Mouse (Mus musculus): ENCODE measurements around the gene Atic.

The Atic gene

DNA sequence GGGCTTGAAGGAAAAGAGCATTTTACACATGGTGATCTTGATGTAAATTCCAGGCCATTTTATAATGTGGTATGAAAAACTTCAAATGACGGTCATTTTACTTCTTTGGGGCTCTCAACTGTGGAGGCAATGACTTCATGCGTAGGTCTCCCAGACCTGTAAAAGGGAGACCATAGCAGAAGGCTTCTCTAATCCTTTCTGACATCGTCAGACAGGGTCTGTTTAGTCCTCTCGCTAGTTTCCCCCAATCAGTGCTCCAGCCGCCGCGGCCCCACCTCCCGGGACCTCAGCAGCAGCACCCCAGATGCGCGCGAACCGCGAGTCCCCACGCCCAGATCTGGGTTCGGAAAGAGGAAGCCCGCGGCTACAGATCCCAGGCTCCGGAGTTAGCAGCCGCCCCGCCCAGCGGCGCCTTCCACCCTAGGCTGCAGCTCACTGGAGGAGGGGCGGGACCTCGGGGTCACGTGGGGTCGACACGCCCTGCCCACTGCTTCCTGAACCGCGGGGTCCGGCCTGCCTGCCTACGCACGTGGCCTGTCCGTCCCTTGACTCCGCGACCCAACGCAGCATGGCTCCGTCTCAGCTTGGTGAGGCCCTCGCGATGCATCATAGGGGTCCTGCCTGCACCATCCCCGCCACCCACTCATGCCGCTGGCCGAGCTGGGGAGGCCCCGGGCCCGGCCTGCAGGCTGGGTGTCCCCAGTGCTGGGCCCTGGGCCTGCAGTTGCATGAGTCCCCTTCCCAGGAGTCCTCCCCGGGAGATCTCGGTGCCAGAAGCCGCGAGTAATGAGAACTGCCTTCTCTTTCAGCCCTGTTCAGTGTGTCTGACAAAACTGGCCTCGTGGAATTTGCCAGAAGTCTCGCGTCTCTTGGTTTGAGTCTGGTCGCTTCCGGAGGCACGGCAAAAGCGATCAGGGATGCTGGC lies at the start of gene Atic:
Gene Atic (plus strand): TSS at position 463 of the 925 bp plus-strand sequence.
- peak; percentile 91 for DNase-seq

- DNase-seq: no peak
Observed at GRCm38 (mm10) chr1:71507251-71507650, 49.7 kb upstream of the Atic start.

DNA sequence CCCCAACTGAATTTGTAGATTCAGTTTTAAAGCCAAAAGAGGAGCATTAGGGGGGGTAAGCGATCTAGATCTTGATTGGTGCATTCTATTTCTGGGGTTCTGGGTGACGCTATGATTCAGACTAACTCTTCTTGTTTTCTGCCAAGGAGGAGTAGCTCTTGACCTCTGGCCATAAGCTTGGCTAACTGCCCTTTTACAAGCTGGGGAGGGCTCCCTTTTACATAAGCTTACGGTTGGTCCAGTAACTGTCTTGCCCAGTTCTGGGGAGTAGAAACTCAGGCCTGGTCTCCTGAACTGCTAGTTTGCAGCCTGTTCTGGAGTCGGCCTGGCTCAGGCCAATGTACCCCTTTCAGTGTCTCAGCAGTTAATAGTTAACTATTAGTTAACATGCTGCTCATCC lies 41.9 kb upstream of the Atic start:
- DNase-seq: peak; percentile 26

- no peak for DNase-seq
Observed at GRCm38 (mm10) chr1:71528808-71529648, 27.9 kb upstream of the Atic start.

DNA sequence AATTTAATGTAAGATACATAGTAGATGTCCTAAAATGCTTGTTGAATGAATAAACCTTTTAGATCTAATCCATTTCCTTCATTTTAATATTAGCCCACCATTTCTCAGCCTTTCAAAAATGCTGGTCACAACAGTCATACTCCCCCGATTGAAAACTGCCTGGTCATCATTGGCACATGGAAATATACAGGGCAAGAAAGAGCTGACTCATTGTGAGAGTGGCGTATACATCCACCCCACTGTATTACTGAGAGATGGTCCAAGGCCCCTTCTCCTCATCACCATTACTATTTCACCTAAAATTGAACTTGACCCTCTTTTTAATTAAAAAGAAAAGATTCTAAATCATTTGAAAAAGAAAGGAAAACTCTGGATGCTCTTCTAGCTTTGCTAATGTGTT lies 26.2 kb upstream of the Atic start:
- DNase-seq: no peak

GRCm38 (mm10) chr1:71531653-71532052 lies 25.3 kb upstream of the Atic start:
- DNase-seq: peak; percentile 42

DNA sequence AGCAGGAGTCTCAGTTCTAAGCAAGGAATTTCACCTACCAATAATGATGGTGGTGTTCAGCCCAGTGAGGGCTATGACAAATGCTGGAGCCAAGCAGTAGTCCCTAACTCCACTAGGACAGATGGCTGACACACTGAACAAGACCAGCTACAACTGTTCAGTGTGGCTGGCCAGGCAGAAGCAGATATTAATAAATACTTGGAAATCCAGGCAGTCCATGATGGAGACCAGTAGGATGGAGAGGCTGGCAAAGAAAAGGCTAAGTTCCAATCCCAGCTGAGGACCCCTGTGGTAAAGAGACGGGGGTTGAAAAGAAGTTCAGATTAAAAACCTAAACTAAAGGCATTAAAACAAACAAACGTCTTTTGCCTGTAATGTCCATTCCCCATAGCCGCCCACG lies 17.3 kb upstream of the Atic start:
- DNase-seq: no peak

- DNase-seq: no peak
Observed at GRCm38 (mm10) chr1:71540437-71540836, 16.5 kb upstream of the Atic start.

GRCm38 (mm10) chr1:71550626-71551195 lies 6.2 kb upstream of the Atic start:
- DNase-seq: peak; percentile 13

GRCm38 (mm10) chr1:71560626-71561025 lies 3.7 kb downstream of the Atic start:
- DNase-seq: no peak

DNA sequence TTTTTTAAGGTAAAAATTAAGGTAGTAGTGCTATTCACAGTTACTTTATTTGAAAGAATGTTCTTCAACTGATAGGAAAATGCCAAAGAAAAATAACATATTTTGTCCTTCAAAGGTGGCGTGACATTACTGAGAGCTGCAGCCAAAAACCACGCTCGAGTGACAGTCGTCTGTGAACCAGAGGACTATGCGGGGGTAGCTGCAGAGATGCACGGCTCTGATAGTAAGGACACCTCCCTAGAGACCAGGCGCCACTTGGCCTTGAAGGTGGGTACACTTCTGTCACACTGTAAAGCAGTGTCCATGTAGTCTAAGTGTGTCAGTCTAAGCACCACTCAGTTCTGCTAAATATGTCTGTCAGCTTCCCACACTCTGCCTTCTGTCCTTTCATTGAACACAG lies 7.3 kb downstream of the Atic start:
- DNase-seq: no peak

- DNase-seq: no peak
Observed at GRCm38 (mm10) chr1:71567884-71568605, 11.1 kb downstream of the Atic start.

DNA sequence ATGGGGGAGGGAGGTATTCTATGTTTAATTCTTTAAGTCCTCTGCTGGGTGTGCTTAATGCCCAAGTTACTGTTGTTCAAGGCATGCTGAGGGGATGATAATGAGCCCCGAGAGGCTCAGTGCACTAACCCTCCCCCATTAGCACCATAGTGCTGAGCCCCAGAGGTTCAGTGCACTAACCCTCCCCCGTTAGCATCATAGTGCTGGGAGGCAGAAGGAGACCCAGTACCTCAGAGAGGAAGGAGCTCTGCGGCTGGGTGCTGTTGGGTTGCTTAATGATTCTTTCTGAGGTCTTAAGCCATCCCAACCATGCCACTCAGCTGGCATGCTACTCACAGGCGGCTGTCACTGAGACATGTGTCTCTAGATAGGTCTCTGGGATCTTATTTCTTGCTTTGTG lies 13.2 kb downstream of the Atic start:
- DNase-seq: no peak

DNA sequence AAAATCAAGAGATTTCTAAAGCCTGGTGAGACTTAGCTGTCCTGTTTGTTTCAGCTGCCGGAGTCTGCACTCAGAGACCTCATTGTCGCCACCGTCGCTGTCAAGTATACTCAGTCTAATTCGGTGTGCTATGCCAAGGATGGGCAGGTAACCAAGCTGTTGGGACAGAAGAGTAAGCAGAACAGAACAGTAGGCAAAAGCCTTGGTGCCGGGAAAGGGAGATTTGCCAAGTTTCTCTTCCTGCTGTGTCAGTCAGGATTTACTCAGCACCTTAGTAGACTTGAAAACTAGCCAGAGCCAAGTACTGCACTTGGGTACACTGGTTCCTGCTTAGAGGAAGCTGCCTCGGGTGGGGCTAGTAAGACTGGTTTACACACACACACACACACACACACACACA lies 19.0 kb downstream of the Atic start:
- DNase-seq: no peak

- DNase-seq: no peak
Observed at GRCm38 (mm10) chr1:71576837-71577236, 19.9 kb downstream of the Atic start.

DNA sequence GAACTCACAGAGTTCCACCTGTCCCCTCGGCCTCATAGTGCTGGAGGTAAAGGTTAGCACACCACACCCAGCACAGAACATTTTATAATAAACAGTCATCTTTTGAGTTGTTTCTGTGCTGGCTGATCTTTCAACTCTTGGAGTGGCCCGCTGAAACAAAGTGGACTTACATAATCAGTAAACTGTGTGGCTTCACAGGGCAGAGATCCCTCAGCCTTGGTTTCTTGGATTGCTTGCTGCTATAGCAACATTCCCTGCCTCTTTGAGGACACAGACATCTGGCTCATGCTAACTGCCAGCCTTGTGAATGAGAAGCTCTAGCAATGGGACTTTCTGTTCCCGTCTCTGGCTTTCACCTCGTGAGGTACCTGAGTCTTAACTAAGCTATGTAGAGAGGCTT lies 22.6 kb downstream of the Atic start:
- DNase-seq: peak; percentile 60

DNA sequence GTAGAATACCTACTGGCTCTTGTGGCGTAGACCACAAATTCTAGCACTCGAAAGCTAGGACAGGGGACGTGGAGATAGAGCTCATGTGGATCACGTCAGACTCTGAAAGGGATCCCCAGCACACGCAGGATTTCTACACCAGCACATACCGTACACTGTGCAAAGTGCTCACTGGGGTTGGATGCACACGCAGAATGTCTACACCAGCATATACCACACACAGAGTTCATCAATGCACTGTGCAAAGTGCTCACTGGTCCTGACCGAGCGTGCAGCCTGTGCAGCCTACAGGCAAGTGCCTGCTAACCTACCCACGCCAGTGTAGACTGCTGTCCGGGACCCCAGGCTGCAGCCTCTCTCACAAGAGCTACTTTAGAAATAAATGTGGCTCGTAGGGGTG lies 23.5 kb downstream of the Atic start:
- DNase-seq: no peak

- no peak for DNase-seq
Observed at GRCm38 (mm10) chr1:71583302-71583701, 26.4 kb downstream of the Atic start.

- no peak for DNase-seq
Observed at GRCm38 (mm10) chr1:71583900-71584299, 26.9 kb downstream of the Atic start.

DNA sequence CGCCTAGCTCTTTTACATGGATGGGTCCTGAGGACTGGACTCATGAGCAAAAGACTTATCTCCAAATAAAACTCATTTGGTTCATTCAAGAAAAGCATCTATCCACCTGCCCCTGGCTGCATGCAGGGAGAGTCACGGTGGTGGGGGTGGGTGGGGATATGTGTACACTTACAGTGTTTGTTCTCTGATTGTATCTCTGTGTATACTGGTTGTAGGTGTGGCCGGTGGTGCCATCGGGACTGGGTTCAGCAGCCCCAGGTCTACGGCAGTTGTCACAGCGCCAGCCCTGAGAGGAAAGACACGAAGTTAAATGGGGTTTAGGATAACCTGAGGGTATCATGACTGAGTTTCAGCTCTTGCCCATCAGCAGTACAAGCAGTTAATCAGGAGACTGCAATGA lies 29.7 kb downstream of the Atic start:
- no peak for DNase-seq

- no peak for DNase-seq
Observed at GRCm38 (mm10) chr1:71590038-71590437, 33.1 kb downstream of the Atic start.

GRCm38 (mm10) chr1:71593184-71593583 lies 36.2 kb downstream of the Atic start:
- DNase-seq: no peak

GRCm38 (mm10) chr1:71594268-71594667 lies 37.3 kb downstream of the Atic start:
- no peak for DNase-seq
